Mouse (Mus musculus) yolk sac, embryonic 10.5 days (tissue): ENCODE measurements around the gene Dynlt1b.
A peak's percentile ranks its signal among the peaks of the same experiment; 100 is the strongest.
"Not testable (repeated sequence)": the region's sequence is repeated elsewhere in the genome, so short reads cannot be mapped to it uniquely, and the experiment has no call there.

ENCODE experiments used
- DNase-seq: peaks from one replicate; pipeline ENCODE4 v3.0.0-alpha.2; 2017; ENCODE audit warnings: low spot score

Dynlt1b gene

DNA sequence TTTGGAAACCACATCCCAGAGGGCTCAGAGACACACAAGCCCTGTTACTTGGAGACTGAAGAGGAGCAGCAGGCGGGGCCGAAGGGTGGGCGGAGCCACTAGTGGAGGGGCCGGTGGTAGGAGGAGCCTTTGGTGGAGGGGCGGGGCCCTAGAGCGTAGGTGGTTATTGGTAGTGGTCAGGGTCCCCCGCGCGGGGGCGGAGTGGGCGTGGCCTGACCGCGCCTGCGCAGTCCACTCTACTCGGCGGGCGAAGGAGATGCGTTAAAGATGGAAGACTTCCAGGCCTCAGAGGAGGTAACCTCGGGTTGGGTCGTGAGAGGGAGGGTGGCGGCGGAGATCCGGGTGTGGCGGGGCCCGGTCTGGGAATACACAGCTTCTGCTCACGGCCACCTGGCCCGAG is at the start of gene Dynlt1b:
Gene Dynlt1b (plus strand): TSS at position 168 of the 400 bp plus-strand sequence.
- DNase-seq, result peak; percentile 100

DNA sequence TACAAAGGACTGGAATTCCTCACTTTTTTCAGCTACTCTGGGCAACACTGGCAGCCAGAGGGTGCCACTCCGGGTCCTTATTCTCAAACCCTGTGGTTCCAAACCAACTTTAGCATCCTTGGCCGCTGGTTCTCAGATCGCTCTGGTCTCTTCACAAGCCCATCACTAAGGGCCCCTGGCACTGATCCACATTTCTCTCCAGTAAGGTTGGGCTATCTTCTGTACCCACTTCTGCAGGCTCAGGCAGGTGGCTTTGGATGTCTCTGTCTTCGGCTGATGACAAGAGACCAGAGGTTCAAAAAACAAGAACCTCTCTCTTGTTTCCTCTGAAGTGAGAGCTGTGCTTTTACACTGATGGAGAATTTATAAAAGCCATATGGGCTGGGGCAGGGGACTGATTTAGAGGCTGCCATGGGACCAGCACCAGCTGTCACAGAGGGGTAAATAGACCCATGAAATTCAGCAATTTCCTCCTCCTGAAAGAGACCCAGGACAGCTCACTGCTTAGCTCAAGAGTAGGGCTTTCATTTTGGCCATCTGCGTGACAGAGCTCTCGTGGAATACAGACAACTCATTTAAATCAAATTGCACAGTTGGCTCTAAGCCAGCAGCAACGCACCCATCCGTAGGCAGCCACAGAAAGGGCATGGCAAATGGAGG is 49.6 kb upstream of the Dynlt1b start:
- not testable (repeated sequence) for DNase-seq

DNA sequence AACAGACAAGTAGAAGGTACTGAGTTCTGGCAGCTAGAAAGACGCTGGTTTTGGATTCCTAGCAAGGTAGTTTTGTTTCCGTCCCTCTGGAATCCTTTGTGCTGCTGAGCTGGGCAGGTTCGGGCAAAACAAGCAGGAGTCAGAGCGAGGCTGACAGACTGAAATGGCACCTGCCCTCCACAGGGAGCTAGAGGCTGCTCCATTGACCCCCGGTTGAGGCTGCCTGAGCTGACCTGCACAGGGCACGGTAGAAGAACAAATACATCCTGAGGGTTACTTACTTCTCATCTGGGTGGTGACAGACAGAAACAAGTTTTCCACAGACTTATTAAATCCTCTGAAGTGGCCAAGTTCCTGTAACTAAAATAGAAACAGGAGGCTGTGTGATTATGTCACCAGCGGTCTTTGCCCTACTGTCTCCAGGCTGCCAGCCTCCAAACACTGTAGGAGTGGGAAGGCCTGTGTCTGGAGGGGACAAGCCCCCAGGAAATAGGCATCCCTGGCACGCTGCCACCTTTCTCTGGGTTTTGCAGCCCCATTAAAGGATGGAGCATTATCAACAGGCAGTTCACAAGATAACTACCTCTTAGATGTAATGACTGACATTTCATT is 48.7 kb upstream of the Dynlt1b start:
- not testable (repeated sequence) for DNase-seq

DNA sequence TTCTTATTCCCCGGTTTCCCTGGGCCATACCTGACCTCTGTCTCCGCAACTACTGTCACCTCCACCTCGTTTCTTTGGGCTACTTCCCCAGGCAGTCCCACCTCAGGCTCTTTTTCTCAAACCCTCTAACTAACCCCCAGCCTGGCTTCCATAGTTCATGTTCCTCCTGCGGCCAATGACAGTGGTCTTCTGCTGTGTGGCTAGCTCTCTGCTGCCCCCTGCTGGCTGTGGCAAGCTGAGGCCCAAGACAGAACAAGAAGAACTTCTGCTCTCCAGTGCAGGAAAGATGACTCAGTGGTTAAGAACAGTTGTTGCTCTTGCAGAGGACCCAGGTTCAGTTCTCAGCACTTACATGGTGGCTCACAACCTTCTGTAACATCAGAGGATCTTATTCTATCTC is 43.0 kb upstream of the Dynlt1b start:
- not testable (repeated sequence) for DNase-seq

DNA sequence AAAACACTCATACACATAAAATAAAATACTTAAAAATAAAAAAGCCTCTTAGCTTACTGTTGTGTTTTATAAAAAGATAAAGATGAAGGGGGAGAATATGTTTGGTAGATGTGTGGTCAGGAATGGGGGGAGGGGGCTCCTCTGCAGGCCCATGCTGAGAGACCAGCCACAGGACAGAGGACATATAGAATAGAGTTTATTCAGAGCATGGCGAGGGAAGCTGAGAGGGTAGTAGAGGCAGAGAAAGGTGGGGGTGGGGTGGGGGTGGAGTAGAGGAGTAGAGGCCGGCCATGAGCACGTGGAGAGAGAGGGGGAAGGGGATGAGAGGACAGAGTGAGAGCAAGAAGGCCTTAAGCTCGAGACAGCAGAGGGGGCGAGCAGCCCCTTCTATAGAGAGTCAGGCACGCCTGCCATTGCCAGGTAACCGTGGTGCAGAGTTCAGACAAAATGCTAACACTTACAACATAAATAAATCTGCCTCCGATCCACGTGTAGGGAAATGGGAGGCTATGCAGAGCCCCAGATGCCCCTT is 42.5 kb upstream of the Dynlt1b start:
- DNase-seq, result not testable (repeated sequence)

DNA sequence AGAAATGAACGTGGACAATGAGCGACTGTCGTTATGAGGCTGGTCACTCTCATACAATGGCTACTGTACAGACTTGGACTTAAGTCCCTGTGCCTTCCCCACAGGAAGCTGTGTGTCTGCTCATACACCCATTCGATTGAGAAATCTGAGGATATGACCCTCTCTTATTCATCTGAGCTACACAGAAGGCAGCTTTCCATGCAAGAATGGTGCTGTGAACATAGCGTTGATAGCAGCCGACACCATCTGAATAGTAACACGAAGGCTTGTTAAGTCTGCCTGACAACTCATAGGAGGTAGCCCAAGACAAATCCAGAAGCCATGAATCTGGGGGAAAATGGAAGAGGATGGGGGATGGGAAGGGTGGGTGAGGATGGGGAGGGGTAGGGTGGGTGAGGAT is 40.4 kb upstream of the Dynlt1b start:
- DNase-seq, result not testable (repeated sequence)

DNA sequence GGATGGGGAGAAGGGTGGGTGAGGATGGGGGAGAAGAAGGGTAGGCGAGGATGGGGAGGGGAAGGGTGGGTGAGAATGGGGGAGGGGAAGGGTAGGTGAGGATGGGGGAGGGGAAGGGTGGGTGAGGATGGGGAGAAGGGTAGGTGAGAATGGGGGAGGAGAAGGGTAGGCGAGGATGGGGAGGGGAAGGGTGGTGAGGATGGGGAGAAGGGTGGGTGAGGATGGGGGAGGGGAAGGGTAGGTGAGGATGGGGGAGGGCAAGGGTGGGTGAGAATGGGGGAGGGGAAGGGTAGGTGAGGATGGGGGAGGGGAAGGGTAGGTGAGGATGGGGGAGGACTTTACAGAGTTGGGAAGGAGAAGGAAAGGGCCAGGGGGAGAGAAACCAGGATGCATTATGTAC is 39.2 kb upstream of the Dynlt1b start:
- DNase-seq, result not testable (repeated sequence)

DNA sequence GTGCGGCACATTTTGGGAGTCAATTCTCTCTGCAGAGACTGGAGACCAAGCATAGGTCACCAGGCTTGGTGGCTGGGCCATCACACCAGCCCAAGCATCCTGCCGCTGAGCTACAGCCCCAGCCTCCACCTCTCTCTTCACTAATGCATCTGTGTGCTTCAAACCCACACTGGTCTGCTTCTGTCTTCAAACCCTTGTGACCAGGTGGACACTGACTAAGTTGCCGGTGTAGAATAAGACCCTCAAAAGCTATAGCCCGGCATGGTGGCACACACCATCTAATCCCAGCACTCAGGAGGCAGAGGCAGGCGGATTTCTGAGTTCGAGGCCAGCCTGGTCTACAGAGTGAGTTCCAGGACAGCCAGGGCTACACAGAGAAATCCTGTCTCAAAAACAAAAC is 38.2 kb upstream of the Dynlt1b start:
- not testable (repeated sequence) for DNase-seq

DNA sequence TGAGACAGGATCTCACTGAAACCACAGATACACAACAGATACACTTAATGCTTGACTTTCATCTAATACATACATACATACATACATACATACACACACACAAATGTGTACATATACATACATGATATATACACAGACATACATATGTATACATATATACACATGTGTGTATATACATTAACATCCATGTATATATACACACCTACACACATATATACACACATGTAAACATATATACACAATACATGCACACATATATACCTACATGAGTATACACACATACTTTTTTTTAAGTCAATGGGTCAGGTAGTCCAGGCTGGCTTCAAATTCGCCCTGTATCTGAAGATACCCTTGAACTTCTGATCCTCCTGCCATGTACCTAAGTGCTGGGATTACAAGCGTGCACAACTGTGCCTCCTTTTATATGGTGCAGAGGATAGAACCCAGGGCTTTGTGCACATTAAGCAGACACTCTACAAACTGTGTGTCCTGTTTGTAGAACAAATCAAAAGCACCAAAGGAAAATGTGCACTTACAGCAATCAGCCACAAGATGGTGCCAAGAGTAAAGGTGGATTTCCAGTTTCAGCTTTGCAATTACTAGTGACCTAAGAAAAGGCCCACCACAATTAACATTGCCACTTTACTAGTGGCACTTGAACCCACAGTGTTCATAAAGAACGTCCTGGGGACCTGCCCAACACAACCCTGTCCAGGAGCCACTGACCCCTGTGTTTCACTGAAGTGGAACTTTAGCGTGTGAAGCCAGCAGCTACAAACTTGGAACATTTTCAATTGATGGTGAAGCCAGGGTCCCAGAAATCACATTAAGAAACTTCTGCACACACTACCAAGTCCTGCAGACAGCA is 37.2 kb upstream of the Dynlt1b start:
- not testable (repeated sequence) for DNase-seq

DNA sequence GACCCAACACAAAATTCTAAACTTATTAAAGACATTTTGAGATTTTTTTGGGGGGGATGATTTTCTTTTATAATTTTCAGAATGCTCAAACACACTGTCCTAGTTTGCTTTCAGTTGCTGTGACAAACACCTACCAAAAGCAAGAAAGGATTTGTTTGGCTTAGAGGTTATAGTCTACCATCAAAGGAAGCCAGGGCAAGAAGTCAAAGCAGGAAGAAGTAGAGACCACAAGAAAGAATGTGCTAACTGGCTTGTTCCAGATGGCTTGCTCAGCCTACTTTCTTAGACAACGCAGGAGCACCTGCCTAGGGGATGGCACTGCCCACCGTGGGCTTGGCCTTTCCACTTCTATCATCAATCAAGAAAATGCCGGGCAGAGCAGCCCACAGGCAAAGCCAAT is 31.8 kb upstream of the Dynlt1b start:
- not testable (repeated sequence) for DNase-seq

DNA sequence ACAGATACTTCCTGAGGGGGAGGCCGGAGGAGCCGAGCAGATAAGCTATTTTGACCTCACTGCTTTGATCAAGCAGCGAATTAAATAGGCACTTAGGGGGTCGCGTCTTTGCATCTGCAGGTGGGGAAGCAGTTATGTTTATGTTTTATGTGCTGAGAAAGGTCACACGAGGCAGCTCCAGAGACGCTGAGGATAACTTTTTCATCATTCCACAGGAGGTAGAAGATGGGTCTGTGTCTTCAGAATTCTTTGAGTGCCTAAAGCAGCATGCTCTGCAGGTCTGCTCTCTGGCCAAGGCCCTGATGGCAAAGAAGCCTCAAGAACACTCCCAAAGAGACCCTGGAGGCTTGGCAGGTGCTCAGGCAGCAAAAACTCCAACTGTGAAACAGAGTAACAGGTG is 31.1 kb upstream of the Dynlt1b start:
- not testable (repeated sequence) for DNase-seq

DNA sequence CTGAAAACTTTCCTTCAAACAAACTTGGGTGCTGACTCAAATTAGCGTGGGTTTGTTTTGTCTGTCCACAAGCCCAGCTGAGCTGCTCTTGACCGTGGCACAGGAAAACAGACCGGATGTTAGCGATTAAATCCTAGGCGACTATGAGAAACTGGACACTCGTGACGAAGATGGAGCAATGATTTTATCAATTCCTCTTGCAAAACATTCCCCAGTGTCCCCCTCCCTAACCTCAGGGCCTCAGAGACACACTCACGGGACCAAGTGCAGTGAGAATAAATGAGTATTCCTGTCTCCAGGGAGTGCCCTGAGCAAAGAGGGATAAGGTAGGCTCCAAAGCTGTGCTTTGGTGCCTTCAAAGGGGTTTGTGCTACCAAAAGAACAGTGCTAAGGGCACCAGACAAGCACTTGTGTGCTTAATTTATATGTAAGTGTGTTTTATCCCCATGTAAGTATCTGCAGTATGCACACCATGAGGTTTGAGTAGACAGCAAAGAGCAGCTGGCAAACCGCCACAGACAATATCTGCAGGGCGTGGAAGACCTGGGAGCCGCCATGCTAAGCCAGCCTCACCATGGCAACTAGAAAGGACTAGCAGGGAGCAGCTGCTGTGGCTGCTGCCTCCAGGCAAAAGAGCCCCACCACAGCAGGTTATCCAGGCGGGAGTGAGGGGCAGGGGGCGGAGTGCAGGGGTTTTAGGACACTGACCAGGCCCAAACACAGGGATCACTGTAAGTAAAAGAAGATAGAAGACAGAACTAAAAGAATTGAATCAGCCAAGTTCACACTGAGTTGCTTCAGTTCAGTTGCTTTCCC is 30.4 kb upstream of the Dynlt1b start:
- peak; percentile 3 for DNase-seq

DNA sequence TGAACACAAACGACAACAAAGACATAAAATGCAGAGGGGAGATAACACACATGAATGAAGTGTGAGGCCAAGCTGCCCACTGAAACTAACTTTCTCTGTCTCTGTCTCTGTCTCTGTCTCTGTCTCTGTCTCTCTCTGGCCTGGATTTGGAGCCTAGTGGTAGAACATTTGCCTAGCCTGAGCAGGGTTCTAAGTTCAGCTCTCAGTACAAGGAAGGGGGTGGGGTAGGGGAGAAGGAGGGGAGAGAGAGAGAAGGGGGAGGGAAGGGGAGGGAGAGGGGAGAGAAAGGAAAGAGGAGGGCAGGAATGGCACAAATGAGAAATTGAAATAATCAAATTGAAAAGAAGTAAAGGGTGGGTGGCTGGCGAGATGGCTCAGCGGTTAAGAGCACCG is 29.8 kb upstream of the Dynlt1b start:
- not testable (repeated sequence) for DNase-seq

DNA sequence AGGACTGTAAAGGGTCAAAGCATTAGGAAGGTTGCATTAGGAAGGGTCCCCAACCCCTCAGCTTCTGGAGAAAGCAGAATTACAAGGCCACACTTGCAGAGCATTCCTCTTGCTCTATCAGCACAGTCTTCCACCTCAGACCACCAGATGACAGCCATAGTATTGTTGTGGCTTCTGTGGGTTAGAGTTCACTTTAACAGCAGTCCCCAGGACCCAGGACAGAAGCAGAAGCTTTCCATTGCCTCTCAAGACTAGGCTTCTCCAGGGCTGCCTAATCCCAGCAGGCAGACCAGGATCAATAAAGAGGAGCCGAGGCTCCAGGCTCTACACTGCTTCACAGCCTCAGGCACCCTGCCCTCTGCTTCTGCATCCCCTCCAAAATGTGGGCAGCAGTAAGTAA is 25.4 kb upstream of the Dynlt1b start:
- DNase-seq, result not testable (repeated sequence)

DNA sequence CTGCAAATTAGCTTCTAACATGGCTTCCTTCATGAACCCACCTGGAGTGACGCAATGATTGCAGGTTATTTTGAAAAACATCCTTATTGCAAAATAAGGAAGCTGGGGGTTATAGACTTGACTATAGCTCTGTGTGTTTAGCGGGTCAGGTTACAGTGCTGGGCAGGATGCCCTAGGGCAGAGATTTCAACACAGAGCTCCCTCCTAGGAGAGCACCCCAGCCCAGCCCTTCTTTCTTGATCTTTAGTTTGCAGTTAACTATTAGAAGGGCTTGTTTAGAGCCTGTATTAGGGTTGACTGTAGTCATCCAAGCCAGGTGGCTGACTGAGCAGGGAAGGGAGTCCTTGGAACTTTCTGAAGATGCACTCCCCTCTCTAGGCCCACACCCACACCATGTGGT is 22.9 kb upstream of the Dynlt1b start:
- DNase-seq, result not testable (repeated sequence)

DNA sequence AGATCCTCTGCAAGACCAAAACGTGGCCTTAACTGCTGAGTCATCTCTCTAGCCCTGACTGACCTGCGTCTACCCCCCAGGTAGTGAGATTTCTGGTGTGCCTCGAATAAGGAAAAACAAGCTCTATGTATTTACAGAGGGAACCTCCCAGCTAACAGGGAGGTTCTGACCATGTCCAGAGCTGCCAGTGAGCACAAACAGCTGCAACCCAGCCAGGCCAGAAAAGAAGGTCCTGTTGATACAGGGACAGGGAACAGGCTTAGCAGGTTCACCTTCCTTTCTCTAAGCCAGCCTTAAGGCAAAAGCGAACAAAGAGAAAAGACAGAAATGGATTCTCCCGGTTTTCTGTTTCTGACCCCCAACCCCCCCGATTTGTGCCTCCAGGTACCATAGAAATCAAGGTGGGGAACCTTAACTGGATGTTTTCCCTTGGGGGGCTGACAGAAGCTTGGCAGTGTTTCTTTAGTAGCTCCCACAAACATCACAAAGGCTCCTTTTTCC is 19.1 kb upstream of the Dynlt1b start:
- DNase-seq, result not testable (repeated sequence)

DNA sequence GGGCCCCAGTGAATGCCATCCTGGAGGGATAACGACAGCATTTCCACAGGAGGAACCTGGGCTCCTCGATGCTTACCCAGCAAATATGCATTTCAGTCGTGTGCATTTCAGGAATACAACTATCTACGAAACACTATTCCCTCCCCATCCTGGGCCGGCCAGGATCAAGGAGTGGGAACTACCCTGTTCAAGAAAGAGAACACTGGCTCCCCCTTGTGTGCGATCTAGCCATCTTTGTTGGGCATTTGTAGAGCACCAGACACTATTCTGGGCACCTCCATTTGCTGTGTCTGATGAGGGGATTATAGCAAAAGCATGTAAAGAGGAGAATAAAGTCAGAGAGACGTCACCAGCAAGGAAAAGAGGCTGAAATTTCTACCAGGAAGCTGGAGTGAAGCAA is 12.8 kb upstream of the Dynlt1b start:
- not testable (repeated sequence) for DNase-seq

DNA sequence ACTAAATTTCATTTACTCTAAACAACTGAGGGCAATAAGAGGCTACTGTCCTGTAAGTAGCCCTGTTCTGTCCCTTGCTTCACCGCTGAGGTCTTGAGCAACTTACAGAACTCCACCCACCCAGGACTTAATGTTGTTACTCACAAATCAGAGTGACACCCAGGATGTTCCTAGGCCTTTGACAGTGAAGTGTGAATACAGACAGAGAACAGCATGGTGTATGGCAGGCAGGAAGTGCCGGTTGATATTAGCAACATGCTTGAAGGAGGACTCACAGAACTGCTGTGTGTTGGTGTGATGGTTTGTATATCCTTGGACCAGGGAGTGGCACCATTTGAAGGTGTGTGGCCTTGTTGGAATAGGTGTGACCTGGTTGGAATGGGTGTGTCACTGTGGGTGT is 9.4 kb upstream of the Dynlt1b start:
- DNase-seq, result not testable (repeated sequence)

DNA sequence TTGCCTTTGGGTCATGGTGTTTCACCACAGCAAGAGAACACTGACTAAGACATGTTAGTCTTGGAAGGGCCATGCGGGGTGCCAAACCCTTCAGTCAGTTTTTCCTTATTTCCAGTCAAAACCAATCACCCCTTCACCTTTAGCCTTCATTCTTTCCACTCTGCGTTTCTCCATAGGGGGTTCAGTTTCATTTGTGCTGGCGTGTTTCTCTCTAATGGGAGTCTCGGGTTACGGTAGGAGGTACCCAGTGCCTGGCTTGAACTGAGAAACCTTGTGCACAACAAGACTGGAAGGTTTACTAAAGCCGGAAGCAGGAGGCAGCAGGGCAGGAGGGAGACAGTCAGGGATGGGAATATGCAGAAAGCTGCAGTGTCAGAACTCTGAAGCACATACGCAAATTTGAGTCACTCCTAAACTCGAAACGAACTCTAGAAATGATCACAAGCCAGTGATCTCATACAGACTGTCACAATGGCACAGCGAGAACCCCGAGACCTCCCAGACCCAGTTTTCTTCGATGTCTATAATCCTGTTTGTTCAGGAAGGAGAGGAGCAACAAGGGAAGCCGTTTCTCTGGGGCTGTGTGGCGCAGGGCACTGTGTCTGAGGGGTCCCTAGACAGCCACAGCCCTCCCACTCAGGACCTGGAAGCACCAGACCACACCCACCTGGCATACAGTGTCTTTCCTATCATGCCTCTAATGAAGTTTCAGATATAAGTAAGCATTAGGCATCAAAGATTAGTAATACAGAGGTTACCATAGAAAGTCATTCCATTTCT is 8.2 kb upstream of the Dynlt1b start:
- not testable (repeated sequence) for DNase-seq

DNA sequence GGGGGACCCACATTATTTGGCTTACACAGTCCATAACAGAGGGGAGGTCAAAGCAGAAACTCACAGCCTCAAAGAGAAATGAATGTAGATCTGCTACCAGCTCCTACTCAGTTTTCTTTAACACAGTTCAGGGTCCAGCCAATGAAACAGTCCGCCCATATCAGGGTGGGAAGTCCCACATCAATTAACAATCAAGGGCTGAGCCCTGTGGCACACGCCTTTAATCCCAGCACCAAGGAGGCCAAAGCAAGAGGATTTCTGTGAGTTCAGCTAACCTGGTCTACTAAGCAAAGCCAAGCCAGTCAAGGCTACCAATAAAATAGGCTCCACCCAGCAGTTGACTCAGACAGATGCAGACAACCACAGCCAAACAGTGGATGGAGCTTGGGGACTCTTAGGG is 7.5 kb upstream of the Dynlt1b start:
- not testable (repeated sequence) for DNase-seq

DNA sequence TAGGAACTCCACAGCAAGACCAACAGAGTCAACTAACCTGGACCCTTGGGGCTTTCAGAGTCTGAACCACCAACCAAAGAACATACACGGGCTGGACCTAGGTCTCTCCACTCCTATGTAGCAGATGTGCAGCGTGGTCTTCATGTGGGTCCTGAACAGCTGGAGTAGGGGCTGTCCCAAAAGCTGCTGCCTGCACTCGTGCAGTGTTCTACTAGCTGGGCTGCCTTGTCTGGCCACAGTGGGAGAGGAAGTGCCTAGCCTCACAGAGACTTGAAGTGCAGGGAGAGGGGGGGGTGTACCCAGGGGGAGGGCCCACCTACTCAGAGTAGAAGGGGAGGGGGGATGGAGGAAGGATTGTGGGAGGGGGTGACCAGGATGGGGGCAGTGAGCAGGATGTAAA is 7.1 kb upstream of the Dynlt1b start:
- not testable (repeated sequence) for DNase-seq
